Mouse (Mus musculus): ENCODE results near the gene Mrln. TPM values are rescaled to one million over a fixed set of nuclear protein-coding genes. Genes with fewer than 3 reads are reported as not detected.
"Not testable (repeated sequence)": the region's sequence is repeated elsewhere in the genome, so short reads cannot be mapped to it uniquely, and the experiment has no call there.

Mrln gene
- polyA plus RNA-seq, 1 experiment = 32.8 TPM

DNA sequence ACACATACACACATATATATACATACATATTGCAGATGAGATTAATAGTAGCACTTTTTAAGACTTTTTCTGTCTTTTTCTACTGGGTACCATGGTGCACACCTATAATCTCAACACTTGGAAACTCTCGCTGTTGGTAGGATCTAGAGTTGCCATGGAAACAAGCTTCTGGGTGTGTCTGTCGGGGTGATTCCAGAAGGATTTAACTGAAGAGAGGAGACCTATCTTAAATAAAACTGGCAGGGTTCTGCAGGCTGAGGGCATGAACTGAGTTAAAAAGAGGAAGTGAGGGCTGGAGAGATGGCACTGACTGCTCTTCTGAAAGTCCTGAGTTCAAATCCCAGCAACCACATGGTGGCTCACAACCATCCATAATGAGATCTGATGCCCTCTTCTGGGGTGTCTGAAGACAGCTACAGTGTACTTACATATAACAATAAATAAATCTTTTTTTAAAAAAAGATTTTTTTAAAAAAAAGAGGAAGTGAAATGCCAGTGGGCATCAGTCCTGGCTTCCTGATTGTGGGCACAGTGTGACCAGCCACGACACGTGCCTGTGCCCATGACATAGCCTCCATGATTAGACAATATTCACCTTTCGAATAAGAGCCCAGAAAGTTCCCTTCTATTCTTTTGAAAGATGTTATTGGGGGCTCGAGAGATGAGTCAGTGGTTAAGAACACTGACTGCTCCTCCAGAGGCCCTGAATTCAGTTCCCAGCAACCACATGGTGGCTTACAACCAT, 4.8 kb upstream of the Mrln start:
- H3ac ChIP-seq (ENCODE audit: control insufficient read depth, insufficient read length) = no peak overlapping the region
- no peak for TF ChIP-seq POLR2AphosphoS2 (IDR thresholded peaks at IDR 0.05; ENCODE audit: insufficient read length, low read depth)
- TF ChIP-seq REST (IDR thresholded peaks at IDR 0.05; ENCODE audit: insufficient read depth, insufficient read length) = no peak
- TF ChIP-seq USF1 (IDR thresholded peaks at IDR 0.05; ENCODE audit: low read depth) = no peak
- no peak for TF ChIP-seq TCF12 (IDR thresholded peaks at IDR 0.05; ENCODE audit: insufficient read depth, poor library complexity, severe bottlenecking)
- TF ChIP-seq MYOG (IDR thresholded peaks at IDR 0.05; ENCODE audit: control insufficient read depth in 1 of 3, insufficient read depth in 1 of 3, insufficient read length in 2 of 3, low read depth in 2 of 3) = no peak
- TF ChIP-seq E2F4 (IDR thresholded peaks at IDR 0.05; ENCODE audit: insufficient read depth) = no peak
- no peak for TF ChIP-seq MAX (IDR thresholded peaks at IDR 0.05; ENCODE audit: low read depth)
- no peak overlapping the region for H3K4me2 ChIP-seq (ENCODE audit: low read depth)
- H3K79me2 ChIP-seq (ENCODE audit: control insufficient read depth, insufficient read depth) = no peaks in the 10 kb centered on the region
- H3K27me3 ChIP-seq (ENCODE audit: control insufficient read depth, insufficient read depth, insufficient read length) = no peaks in the 10 kb centered on the region
- H3K4me3 ChIP-seq = no peak overlapping the region
- H3K36me3 ChIP-seq (ENCODE audit: control insufficient read depth, insufficient read depth) = no peaks in the 10 kb centered on the region

DNA sequence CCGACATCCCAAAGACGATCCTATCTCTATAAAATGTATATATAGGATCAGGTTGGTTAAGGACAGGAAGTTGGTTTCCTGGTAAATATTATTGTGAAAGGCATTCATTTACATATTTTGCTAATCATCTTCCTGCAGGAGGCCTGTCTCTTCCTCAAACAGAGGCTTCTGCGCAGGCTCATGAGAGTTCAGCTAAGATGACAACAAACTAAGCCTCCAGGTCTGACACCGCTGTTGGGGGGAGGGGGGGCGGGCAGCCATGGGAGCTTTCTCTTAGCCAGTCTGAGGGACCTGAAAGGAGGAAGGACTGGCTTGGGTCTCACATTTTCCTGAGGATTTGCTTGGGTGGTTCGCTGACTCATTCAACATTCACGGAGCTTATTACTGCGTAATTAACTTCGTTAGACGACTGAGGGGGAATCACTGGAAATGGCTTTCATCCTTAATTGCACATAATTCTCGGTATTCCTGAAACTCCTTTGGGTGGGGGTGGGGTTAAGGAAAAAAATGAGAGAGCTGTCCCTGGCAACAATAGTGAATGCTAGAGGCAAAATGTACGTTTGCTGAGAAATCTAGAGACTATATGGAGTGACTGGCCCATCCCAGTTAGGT, 3.5 kb upstream of the Mrln start:
- Histone ChIP-seq H3K79me2 (ENCODE audit: control insufficient read depth, insufficient read depth) (no peaks in the 10 kb centered on the region), H3ac (ENCODE audit: control insufficient read depth, insufficient read length) (no peak overlapping the region), H3K4me2 (ENCODE audit: low read depth) (no peak overlapping the region), H3K4me3 (no peak overlapping the region), H3K27me3 (ENCODE audit: control insufficient read depth, insufficient read depth, insufficient read length) (no peaks in the 10 kb centered on the region), H3K36me3 (ENCODE audit: control insufficient read depth, insufficient read depth) (no peaks in the 10 kb centered on the region)
- no peak for TF ChIP-seq MAX (IDR thresholded peaks at IDR 0.05; ENCODE audit: low read depth)
- TF ChIP-seq SRF (IDR thresholded peaks at IDR 0.05; ENCODE audit: control insufficient read depth, insufficient read length, low read depth) = no peak
- TF ChIP-seq POLR2AphosphoS2 (IDR thresholded peaks at IDR 0.05; ENCODE audit: insufficient read length, low read depth) = no peak
- no peak for TF ChIP-seq USF1 (IDR thresholded peaks at IDR 0.05; ENCODE audit: low read depth)
- no peak for TF ChIP-seq E2F4 (IDR thresholded peaks at IDR 0.05; ENCODE audit: insufficient read depth)
- no peak for TF ChIP-seq TCF12 (IDR thresholded peaks at IDR 0.05; ENCODE audit: insufficient read depth, poor library complexity, severe bottlenecking)
- TF ChIP-seq MYOD1 (IDR thresholded peaks at IDR 0.05; ENCODE audit: control insufficient read depth in 1 of 3, insufficient read length in 2 of 3, low read depth in 2 of 3) = no peak
- TF ChIP-seq MYOG (IDR thresholded peaks at IDR 0.05; ENCODE audit: control insufficient read depth in 1 of 3, insufficient read depth in 1 of 3, insufficient read length in 2 of 3, low read depth in 2 of 3) = no peak
- no peak for TF ChIP-seq CEBPB (IDR thresholded peaks at IDR 0.05; ENCODE audit: insufficient read depth, poor library complexity, severe bottlenecking)

DNA sequence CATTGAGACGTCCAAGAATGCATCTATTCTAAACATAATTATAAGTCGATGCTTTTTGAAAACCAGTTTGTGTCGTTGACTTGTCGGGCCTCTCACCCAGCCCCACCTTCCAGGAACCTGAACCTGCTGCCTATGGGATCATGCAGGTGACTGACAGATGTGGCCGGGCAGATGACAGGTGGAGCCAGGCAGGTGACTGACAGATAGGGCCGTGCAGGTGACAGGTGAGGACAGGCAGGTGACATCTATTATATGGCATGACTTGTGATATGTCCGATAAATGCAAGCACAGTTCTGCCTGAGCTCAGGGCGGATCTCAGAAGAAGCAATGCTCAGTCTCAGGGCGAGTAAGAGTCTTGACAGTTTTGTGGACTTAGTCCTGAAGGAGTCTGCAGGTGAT, 6.8 kb downstream of the Mrln start:
- Histone ChIP-seq H3K79me2 (ENCODE audit: control insufficient read depth, insufficient read depth) (no peaks in the 10 kb centered on the region), H3K27me3 (ENCODE audit: control insufficient read depth, insufficient read depth, insufficient read length) (no peaks in the 10 kb centered on the region), H3K36me3 (ENCODE audit: control insufficient read depth, insufficient read depth) (no peaks in the 10 kb centered on the region), H3ac (ENCODE audit: control insufficient read depth, insufficient read length) (no peak overlapping the region), H3K4me3 (no peak overlapping the region), H3K4me2 (ENCODE audit: low read depth) (no peak overlapping the region)
- no peak for TF ChIP-seq E2F4 (IDR thresholded peaks at IDR 0.05; ENCODE audit: insufficient read depth)
- no peak for TF ChIP-seq TCF12 (IDR thresholded peaks at IDR 0.05; ENCODE audit: insufficient read depth, poor library complexity, severe bottlenecking)
- no peak for TF ChIP-seq REST (IDR thresholded peaks at IDR 0.05; ENCODE audit: insufficient read depth, insufficient read length)
- no peak for TF ChIP-seq MYOG (IDR thresholded peaks at IDR 0.05; ENCODE audit: control insufficient read depth in 1 of 3, insufficient read depth in 1 of 3, insufficient read length in 2 of 3, low read depth in 2 of 3)
- TF ChIP-seq CEBPB (IDR thresholded peaks at IDR 0.05; ENCODE audit: insufficient read depth, poor library complexity, severe bottlenecking) = no peak
- no peak for TF ChIP-seq POLR2A (IDR thresholded peaks at IDR 0.05; ENCODE audit: insufficient read length, low read depth)
- no peak for TF ChIP-seq USF1 (IDR thresholded peaks at IDR 0.05; ENCODE audit: low read depth)
- no peak for TF ChIP-seq TCF3 (IDR thresholded peaks at IDR 0.05; ENCODE audit: insufficient read length, low read depth)
- no peak for TF ChIP-seq SRF (IDR thresholded peaks at IDR 0.05; ENCODE audit: control insufficient read depth, insufficient read length, low read depth)
- TF ChIP-seq MYOD1 (IDR thresholded peaks at IDR 0.05; ENCODE audit: control insufficient read depth in 1 of 3, insufficient read length in 2 of 3, low read depth in 2 of 3) = no peak
- no peak for TF ChIP-seq POLR2AphosphoS2 (IDR thresholded peaks at IDR 0.05; ENCODE audit: insufficient read length, low read depth)

DNA sequence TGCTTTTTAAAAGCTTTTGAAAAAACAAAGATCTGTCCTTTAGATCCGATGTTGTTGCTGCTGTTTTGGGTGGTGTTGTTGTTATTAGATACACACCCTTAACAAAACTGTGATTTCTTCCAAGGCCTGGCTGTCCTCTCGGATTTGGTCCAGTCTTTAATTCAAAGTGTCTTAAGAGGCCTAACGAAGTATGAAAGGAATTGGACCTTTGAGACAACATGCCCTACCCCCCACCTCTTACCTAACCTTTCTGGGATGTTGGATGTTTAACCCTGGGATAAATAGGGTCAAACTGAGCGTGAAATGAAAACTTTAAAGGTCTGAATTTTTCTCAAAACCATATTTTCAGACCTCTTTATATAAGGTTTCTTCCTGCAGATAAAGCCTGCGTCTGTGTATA, 16.5 kb downstream of the Mrln start:
- TF ChIP-seq POLR2AphosphoS2 (IDR thresholded peaks at IDR 0.05; ENCODE audit: insufficient read length, low read depth) = no peak
- TF ChIP-seq CEBPB (IDR thresholded peaks at IDR 0.05; ENCODE audit: insufficient read depth, poor library complexity, severe bottlenecking) = no peak
- no peak for TF ChIP-seq MYOD1 (IDR thresholded peaks at IDR 0.05; ENCODE audit: control insufficient read depth in 1 of 3, insufficient read length in 2 of 3, low read depth in 2 of 3)
- no peak for TF ChIP-seq TCF12 (IDR thresholded peaks at IDR 0.05; ENCODE audit: insufficient read depth, poor library complexity, severe bottlenecking)
- no peak for TF ChIP-seq MYOG (IDR thresholded peaks at IDR 0.05; ENCODE audit: control insufficient read depth in 1 of 3, insufficient read depth in 1 of 3, insufficient read length in 2 of 3, low read depth in 2 of 3)
- no peak for TF ChIP-seq E2F4 (IDR thresholded peaks at IDR 0.05; ENCODE audit: insufficient read depth)
- no peak for TF ChIP-seq SRF (IDR thresholded peaks at IDR 0.05; ENCODE audit: control insufficient read depth, insufficient read length, low read depth)
- no peak for TF ChIP-seq POLR2A (IDR thresholded peaks at IDR 0.05; ENCODE audit: insufficient read length, low read depth)
- TF ChIP-seq REST (IDR thresholded peaks at IDR 0.05; ENCODE audit: insufficient read depth, insufficient read length) = no peak
- no peak for TF ChIP-seq USF1 (IDR thresholded peaks at IDR 0.05; ENCODE audit: low read depth)
- no peak for TF ChIP-seq MAX (IDR thresholded peaks at IDR 0.05; ENCODE audit: low read depth)
- TF ChIP-seq TCF3 (IDR thresholded peaks at IDR 0.05; ENCODE audit: insufficient read length, low read depth) = no peak
- Histone ChIP-seq H3K4me3 (no peak overlapping the region), H3K27me3 (ENCODE audit: control insufficient read depth, insufficient read depth, insufficient read length) (no peaks in the 10 kb centered on the region), H3K36me3 (ENCODE audit: control insufficient read depth, insufficient read depth) (no peaks in the 10 kb centered on the region), H3ac (ENCODE audit: control insufficient read depth, insufficient read length) (no peak overlapping the region), H3K79me2 (ENCODE audit: control insufficient read depth, insufficient read depth) (no peaks in the 10 kb centered on the region), H3K4me2 (ENCODE audit: low read depth) (no peak overlapping the region)

DNA sequence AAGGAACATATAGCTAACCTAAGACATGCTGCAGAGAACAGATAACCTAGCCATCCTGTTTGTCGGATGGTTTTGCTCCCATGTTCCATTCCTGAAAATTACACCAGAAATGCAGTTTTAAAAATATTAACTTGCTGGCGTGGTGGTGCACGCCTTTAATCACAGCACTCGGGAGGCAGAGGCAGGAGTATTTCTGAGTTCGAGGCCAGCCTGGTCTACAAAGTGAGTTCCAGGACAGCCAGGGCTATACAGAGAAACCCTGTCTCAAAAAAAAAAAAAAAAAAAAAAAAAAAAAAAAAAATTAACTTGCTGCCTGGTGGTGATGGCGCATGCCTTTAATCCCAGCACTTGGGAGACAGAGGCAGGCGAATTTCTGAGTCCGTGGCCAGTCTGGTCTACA, 17.8 kb downstream of the Mrln start:
- not testable (repeated sequence) for H3K79me2 ChIP-seq (ENCODE audit: control insufficient read depth, insufficient read depth); H3ac ChIP-seq (ENCODE audit: control insufficient read depth, insufficient read length); H3K27me3 ChIP-seq (ENCODE audit: control insufficient read depth, insufficient read depth, insufficient read length); H3K36me3 ChIP-seq (ENCODE audit: control insufficient read depth, insufficient read depth); H3K4me2 ChIP-seq (ENCODE audit: low read depth); H3K4me3 ChIP-seq

Measured in myocyte (in vitro differentiated cells).